Comparison of ENCODE assay signal across 7 mouse cellular contexts in the genomic region with DNA sequence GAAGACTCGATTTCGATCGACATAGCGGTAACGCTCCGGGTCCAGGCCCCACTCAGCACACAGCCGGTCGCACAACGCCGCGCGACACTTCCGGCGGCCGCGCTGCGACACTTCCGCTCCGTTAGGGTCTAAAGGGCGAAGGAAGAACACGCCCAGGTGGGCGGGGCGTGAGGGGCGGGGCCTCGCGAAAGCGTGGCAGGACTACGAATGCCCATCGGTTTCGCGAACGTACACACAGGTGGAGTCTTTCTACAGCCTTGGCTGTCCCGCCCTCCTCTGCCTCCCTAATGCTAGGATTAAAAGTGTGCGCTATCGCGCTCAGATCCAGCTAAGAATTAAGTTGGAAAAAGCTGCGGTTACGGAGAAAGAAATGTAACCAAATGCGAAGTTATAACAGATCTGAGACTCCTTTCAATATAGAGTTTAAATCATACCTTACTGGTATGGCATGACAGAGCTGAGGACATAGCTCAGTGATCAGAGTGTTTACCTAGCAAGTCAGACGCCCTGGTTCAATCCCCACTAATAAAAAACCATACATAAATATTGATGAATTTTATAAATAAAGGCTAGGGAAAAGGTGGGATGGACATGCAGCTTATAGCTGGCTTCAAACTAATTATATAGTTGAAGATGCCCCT. TPM values are rescaled to one million over a fixed set of nuclear protein-coding genes. Genes with fewer than 3 reads are reported as not detected.
DNase-seq lines count a peak whose midpoint lies in the region; ATAC-seq lines count a peak whose summit lies in the region.

A gene (minus strand): TSS at position 144 of the 641 bp plus-strand sequence.

- WGBS in intestine, embryonic 16.5 days, result 0% methylated on average over 40 of the region's 40 CpGs
- under 1% methylated on average over 40 of the region's 40 CpGs for WGBS in midbrain, embryonic 11.5 days

- peak; percentile 98 for DNase-seq in adrenal gland, adult 2 months
- DNase-seq in embryo, embryonic 11.5 days (ENCODE audit: low read depth, low spot score), result peak; percentile 99
- DNase-seq in gastrocnemius, postnatal 4 days (ENCODE audit: low spot score in 2 of 2), result peak; percentile 90 to 97
- peak; percentile 96 to 98 for DNase-seq in left cerebral cortex, postnatal 36 days (ENCODE audit: low spot score in 2 of 2)
- DNase-seq in midbrain, embryonic 11.5 days (ENCODE audit: low spot score, missing footprints), result peak; percentile 100
- DNase-seq in skeletal muscle tissue, adult 2 months (ENCODE audit: low read depth, low spot score), result peak; percentile 92

- H3K27me3 ChIP-seq in intestine, embryonic 16.5 days (replicated peaks; ENCODE audit: control insufficient read depth, insufficient read depth, low read length), result no peaks in the 10 kb centered on the region
- H3K27me3 ChIP-seq in midbrain, embryonic 11.5 days (ENCODE audit: control insufficient read depth, insufficient read depth, low read length), result no peaks in the 10 kb centered on the region

- peak within 1 kb of the TSS; percentile 100 for H3K4me3 ChIP-seq in intestine, embryonic 16.5 days (ENCODE audit: low read length)
- peak within 1 kb of the TSS; percentile 98 for H3K4me3 ChIP-seq in midbrain, embryonic 11.5 days (ENCODE audit: low read depth, low read length)

- ATAC-seq in intestine, embryonic 16.5 days, result peak; percentile 99
- peak; percentile 100 for ATAC-seq in midbrain, embryonic 11.5 days (ENCODE audit: low FRiP score)

- peaks cover 10% of the 10 kb centered on the region; the same call in 1 of the 2 replicates for H3K36me3 ChIP-seq in intestine, embryonic 16.5 days (ENCODE audit: control insufficient read depth, insufficient read depth, low read length)
- peaks cover 13% of the 10 kb centered on the region for H3K36me3 ChIP-seq in midbrain, embryonic 11.5 days (ENCODE audit: control insufficient read depth, insufficient read depth, low read length)

- peak within 1 kb of the TSS; percentile 54; the same call in 1 of the 2 replicates for H3K27ac ChIP-seq in intestine, embryonic 16.5 days (ENCODE audit: low read length)
- no peak within 1 kb of the TSS for H3K27ac ChIP-seq in midbrain, embryonic 11.5 days (ENCODE audit: low read depth, low read length)

- intact Hi-C loops in left cerebral cortex, postnatal 36 days (cut with DNase I), result loop anchor here (5.0 kb wide), 1 partner anchor 189 kb away; a partner anchor contains a TSS

- no peaks in the 10 kb centered on the region for H3K9me3 ChIP-seq in intestine, embryonic 16.5 days (ENCODE audit: control insufficient read depth, low read length)
- H3K9me3 ChIP-seq in midbrain, embryonic 11.5 days (ENCODE audit: control insufficient read depth, low read length), result no peaks in the 10 kb centered on the region

- H3K4me2 ChIP-seq in intestine, embryonic 16.5 days (ENCODE audit: low read depth, low read length), result peak within 1 kb of the TSS; percentile 54
- H3K4me2 ChIP-seq in midbrain, embryonic 11.5 days, result peak within 1 kb of the TSS; percentile 70

- no peaks in the 10 kb centered on the region for H3K4me1 ChIP-seq in intestine, embryonic 16.5 days (ENCODE audit: control insufficient read depth, insufficient read depth, low read length)
- peaks cover 2% of the 10 kb centered on the region; the same call in 1 of the 2 replicates for H3K4me1 ChIP-seq in midbrain, embryonic 11.5 days (ENCODE audit: control insufficient read depth, insufficient read depth, low read length)

- peak within 1 kb of the TSS; percentile 90 for H3K9ac ChIP-seq in intestine, embryonic 16.5 days (ENCODE audit: low read depth, low read length)
- H3K9ac ChIP-seq in midbrain, embryonic 11.5 days (ENCODE audit: low read length), result peak within 1 kb of the TSS; percentile 72

RNA-seq across cellular contexts. Expression of the gene that starts here (rescaled TPM):
- total RNA-seq in adrenal gland, adult 2 months (2021), result 10 to 100 TPM; 54.4 to 57.9 TPM
- 5.5 and 5.6 TPM in 2 replicates for polyA plus RNA-seq in adrenal gland, adult 2 months (2012; rRNA removed)
- total RNA-seq in gastrocnemius, postnatal 4 days (2021), result 10 to 100 TPM; 45.3 to 47.3 TPM
- polyA plus RNA-seq in intestine, embryonic 16.5 days (2015; fragmentation: Nextera tagmentation; extraction: Ambion mirVana), result 136 and 145 TPM in 2 replicates
- 10 to 100 TPM; 48.2 TPM for total RNA-seq in left cerebral cortex, postnatal 36 days (2021)
- 192 and 194 TPM in 2 replicates for polyA plus RNA-seq in midbrain, embryonic 11.5 days (2014; fragmentation: Nextera tagmentation; extraction: Ambion mirVana)

Comparison
In these comparisons a context has a peak if more than half of its experiments do, and no peak if none do; other contexts are left out.
1. RNA of the gene that starts here (polyA plus RNA-seq): 192 to 194 TPM in midbrain, embryonic 11.5 days and 136 to 145 TPM in intestine, embryonic 16.5 days; 5.5 to 5.6 TPM in adrenal gland, adult 2 months; every median in the first group is over 10 times any median in the second.
2. Peak in every context shown above with its lines, with median percentiles within 50 percentile points of each other: DNase-seq.